ENCODE assay signal across 7 mouse cellular contexts in the genomic region with DNA sequence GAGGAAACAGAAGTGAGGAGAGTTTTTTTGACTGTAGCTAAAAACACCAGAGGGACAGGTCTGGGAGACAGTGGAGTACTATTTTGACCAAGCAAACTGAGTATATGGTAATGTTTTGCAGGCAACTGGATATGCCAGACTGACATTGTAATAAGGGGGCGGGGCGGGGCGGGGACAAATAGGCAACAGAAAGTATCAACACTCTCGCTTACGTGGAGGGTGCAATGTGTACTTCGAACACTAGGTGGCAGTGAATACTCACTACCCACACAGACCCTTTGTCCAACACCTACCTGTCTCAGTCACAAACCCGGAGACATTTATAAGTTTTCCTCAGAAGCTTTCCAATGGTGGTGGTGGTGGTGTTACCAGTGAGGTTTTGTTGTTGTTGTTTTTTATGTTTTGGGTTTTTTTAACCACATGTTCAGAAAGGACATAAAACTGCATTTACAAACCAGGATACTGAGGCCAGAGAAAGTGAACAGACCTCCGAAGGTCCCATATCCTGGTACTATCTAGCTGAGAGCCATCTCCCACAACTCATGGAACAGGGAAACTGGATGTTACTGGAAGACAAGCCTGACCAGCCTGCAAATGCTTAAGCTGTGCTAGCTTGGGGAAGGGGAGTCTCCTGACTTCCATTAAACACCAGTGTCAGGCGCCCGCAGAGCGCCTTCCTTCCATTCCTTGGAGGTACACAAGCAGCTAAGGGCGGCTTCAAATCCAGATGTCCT.
A peak's percentile ranks its signal among the peaks of the same experiment; 100 is the strongest.
DNase-seq lines count a peak whose midpoint lies in the region; ATAC-seq and TF ChIP-seq lines count a peak whose summit lies in the region.

No protein-coding gene starts in this region.

- peak; percentile 89 for TF ChIP-seq CTCF in intestine, postnatal 0 days (IDR thresholded peaks at IDR 0.05; ENCODE audit: low read depth)

- no peaks in the 10 kb centered on the region for H3K36me3 ChIP-seq in intestine, postnatal 0 days (ENCODE audit: control insufficient read depth, insufficient read depth)
- no peaks in the 10 kb centered on the region for H3K36me3 ChIP-seq in midbrain, embryonic 11.5 days (ENCODE audit: control insufficient read depth, insufficient read depth, low read length)

- H3K4me3 ChIP-seq in intestine, postnatal 0 days (ENCODE audit: low read depth, low read length) = 0 out of 2 replicates have a peak overlapping the region, but pooled peaks have one; percentile 18
- H3K4me3 ChIP-seq in midbrain, embryonic 11.5 days (ENCODE audit: low read depth, low read length) = no peak overlapping the region

- H3K4me1 ChIP-seq in intestine, postnatal 0 days (replicated peaks; ENCODE audit: control insufficient read depth, insufficient read depth, low read length) = peaks cover 10% of the 10 kb centered on the region; the same call in 1 of the 2 replicates
- no peaks in the 10 kb centered on the region for H3K4me1 ChIP-seq in midbrain, embryonic 11.5 days (ENCODE audit: control insufficient read depth, insufficient read depth, low read length)

- no peaks in the 10 kb centered on the region for H3K9me3 ChIP-seq in intestine, postnatal 0 days (ENCODE audit: control insufficient read depth)
- no peaks in the 10 kb centered on the region for H3K9me3 ChIP-seq in midbrain, embryonic 11.5 days (ENCODE audit: control insufficient read depth, low read length)

- intact Hi-C loops in gastrocnemius, postnatal 14 days (cut with DNase I; ENCODE audit: low total_unique reads) = loop anchor here (5.0 kb wide), 1 partner anchor 488 kb away; no protein-coding TSS in a partner anchor
- intact Hi-C loops in left cerebral cortex, postnatal 25 days (cut with DNase I) = loop anchor here (1.0 to 2.0 kb wide), 2 partner anchors 107 to 488 kb away; no protein-coding TSS in a partner anchor

- WGBS in intestine, postnatal 0 days = 29% methylated on average over 12 of the region's 12 CpGs
- 36% methylated on average over 12 of the region's 12 CpGs for WGBS in midbrain, embryonic 11.5 days

- no peaks in the 10 kb centered on the region for H3K27me3 ChIP-seq in intestine, postnatal 0 days (replicated peaks; ENCODE audit: control insufficient read depth, insufficient read depth, low read length)
- H3K27me3 ChIP-seq in midbrain, embryonic 11.5 days (ENCODE audit: control insufficient read depth, insufficient read depth, low read length) = 0 out of 2 replicates have a peak, but pooled peaks cover 4% of the 10 kb centered on the region

- no peak overlapping the region for H3K27ac ChIP-seq in intestine, postnatal 0 days (ENCODE audit: low read depth, low read length)
- no peak overlapping the region for H3K27ac ChIP-seq in midbrain, embryonic 11.5 days (ENCODE audit: low read depth, low read length)

- ATAC-seq in intestine, postnatal 0 days = peak; percentile 59
- peak; percentile 71 for ATAC-seq in midbrain, embryonic 11.5 days (ENCODE audit: low FRiP score)

- no peak overlapping the region for H3K9ac ChIP-seq in intestine, postnatal 0 days (ENCODE audit: low read depth, low read length)
- no peak overlapping the region for H3K9ac ChIP-seq in midbrain, embryonic 11.5 days (ENCODE audit: low read length)

- peak overlapping the region; percentile 56 for H3K4me2 ChIP-seq in intestine, postnatal 0 days (replicated peaks; ENCODE audit: low read depth)
- H3K4me2 ChIP-seq in midbrain, embryonic 11.5 days = no peak overlapping the region

- DNase-seq in adrenal gland, adult 18-20 months (ENCODE audit: low spot score in 2 of 2) = peak; percentile 63 to 66
- peak; percentile 92 for DNase-seq in embryo, embryonic 10 days (ENCODE audit: low spot score)
- peak; percentile 35 for DNase-seq in gastrocnemius, postnatal 14 days
- DNase-seq in left cerebral cortex, postnatal 25 days (ENCODE audit: low spot score in 2 of 2) = peak; percentile 76 to 79
- DNase-seq in midbrain, embryonic 11.5 days (ENCODE audit: low spot score, missing footprints) = peak; percentile 97
- DNase-seq in spleen, adult 12 weeks (ENCODE audit: low spot score) = peak; percentile 22

Comparison
In these comparisons a context has a peak if more than half of its experiments do, and no peak if none do; other contexts are left out.
1. DNase-seq: peak in every context shown above with its lines; median percentile 97 in midbrain, embryonic 11.5 days; 92 in embryo, embryonic 10 days; 78 in left cerebral cortex, postnatal 25 days; 64 in adrenal gland, adult 18-20 months; 35 in gastrocnemius, postnatal 14 days; 22 in spleen, adult 12 weeks.